Mouse (Mus musculus) E14TG2a.4 (cell line): ENCODE data around the gene Sval2.

ENCODE experiments used
- H3K27me3 ChIP-seq: 2 replicates; pipeline ENCODE4 v1.6.1; 2014; ENCODE audit warnings: low read length, control low read depth; ENCODE audit not compliant: insufficient read depth
- H3K36me3 ChIP-seq: 2 replicates; pipeline ENCODE4 v1.6.1; 2014; ENCODE audit warnings: low read length, control low read depth; ENCODE audit not compliant: insufficient read depth
- H3K4me1 ChIP-seq: replicated peaks from 2 replicates; pipeline ENCODE4 v1.6.1; 2014; ENCODE audit warnings: low read depth, low read length, control low read depth
- H3K4me3 ChIP-seq: replicated peaks from 2 replicates; pipeline ENCODE4 v1.5.1; 2014; ENCODE audit warnings: mild to moderate bottlenecking, low read length
- H3K9me3 ChIP-seq: 2 replicates; pipeline ENCODE4 v1.6.1; 2014; ENCODE audit warnings: low read length, control low read depth
- CTCF ChIP-seq: conservative IDR thresholded peaks from 2 replicates; pipeline ENCODE4 v1.5.1; 2014; ENCODE audit warnings: low read length
- NANOG ChIP-seq: IDR thresholded peaks from 2 replicates; pipeline ENCODE4 v1.6.1; 2014; ENCODE audit warnings: borderline replicate concordance, low read length, mixed read lengths
- POU5F1 ChIP-seq: IDR thresholded peaks from 2 replicates; pipeline ENCODE4 v1.6.1; 2014; ENCODE audit warnings: low read length, borderline replicate concordance

Gene Sval2

DNA sequence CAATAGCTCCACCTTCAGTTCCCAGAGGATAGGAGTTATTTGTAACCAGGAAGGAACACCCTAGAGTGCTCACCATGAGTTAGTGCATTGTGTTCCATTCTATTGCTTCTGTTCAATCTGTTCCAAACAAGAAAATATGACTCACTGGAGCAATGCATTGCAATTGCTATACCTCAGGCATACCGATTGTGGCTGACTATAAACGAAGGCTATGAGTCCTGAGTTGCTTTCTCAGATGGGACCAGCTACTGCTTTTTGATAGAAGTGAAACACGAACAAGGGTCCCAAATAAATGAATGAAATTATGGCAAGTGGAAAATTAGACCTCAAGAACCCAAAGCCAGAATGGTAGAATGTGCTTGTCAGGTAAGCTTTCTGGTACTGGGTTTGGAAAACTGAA lies at the start of gene Sval2:
Sval2 (plus strand) TSS at position 301 of the 400 bp plus-strand sequence.
- Histone ChIP-seq H3K9me3 (no peaks in the 10 kb centered on the region), H3K4me3 (no peak within 1 kb of the TSS), H3K4me1 (no peaks in the 10 kb centered on the region), H3K27me3 (no peaks in the 10 kb centered on the region), H3K36me3 (no peaks in the 10 kb centered on the region)
- TF ChIP-seq CTCF: no peak
- no peak for TF ChIP-seq NANOG
- TF ChIP-seq POU5F1: no peak

DNA sequence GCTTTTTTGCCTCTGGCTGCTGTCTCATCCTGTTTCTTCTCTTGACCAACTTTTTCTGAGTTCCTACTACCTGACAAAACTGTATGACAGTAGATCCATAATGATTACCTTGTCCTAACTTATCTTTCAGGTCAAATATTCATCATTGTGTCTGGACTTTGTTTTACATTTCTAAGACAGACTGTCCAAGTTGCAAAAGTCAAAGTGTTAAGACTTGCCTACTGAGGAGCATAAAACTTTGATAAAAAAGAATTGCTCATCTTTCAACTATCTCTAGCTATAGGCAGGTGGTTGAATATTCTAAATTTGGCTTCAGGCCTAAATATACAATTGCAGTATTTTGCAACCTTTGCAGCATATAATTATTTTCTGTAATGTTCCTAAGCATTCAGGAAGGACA lies 28.7 kb upstream of the Sval2 start:
- no peaks in the 10 kb centered on the region for H3K27me3 ChIP-seq
- no peak for TF ChIP-seq CTCF
- no peak for TF ChIP-seq POU5F1
- TF ChIP-seq NANOG: no peak
- H3K4me3 ChIP-seq: no peak overlapping the region
- H3K9me3 ChIP-seq: no peaks in the 10 kb centered on the region
- no peaks in the 10 kb centered on the region for H3K36me3 ChIP-seq
- no peaks in the 10 kb centered on the region for H3K4me1 ChIP-seq

DNA sequence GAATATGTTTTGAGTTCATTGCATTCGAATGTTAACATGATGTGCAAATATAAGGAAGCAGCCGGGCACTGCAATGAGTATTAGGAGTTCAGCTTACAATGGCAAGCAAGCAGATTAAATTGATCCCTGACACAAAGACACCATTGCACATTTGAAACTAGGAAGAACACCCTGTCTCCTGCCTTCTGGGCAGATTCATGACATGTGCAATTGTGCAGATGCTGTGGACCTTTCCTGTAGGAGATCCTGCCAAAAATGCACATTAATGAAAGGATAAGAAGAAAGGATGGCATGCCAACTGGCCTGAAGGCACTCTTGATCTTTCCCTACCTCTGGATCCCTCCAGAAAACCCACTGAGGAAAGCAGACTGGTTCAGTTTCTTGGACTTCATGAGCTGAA lies 23.3 kb upstream of the Sval2 start:
- Histone ChIP-seq H3K36me3 (no peaks in the 10 kb centered on the region), H3K4me1 (no peaks in the 10 kb centered on the region), H3K9me3 (no peaks in the 10 kb centered on the region), H3K27me3 (no peaks in the 10 kb centered on the region), H3K4me3 (no peak overlapping the region)
- TF ChIP-seq POU5F1 (no peak), NANOG (no peak), CTCF (no peak)

DNA sequence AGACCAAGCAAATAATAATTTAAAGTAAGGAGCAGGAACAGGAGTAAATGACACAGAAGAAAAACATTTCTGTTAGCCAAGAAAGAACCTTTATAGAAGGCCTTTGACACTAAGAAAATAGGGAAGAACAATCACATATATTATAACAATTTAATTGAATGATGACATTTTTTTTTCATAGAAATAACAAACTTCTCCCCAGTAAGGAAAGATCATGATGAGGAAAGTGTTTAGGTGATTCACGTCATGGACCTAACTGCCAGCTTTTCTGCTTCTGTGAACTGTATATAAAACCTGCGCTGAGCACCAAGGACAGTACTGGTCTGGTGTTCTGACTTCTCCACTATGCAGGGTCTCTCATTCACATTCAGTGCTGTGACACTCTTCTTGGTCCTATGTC lies 5.6 kb upstream of the Sval2 start, which contains the start of gene Pip:
Pip (plus strand) TSS at position 301 of the 400 bp plus-strand sequence.
- Histone ChIP-seq H3K36me3 (no peaks in the 10 kb centered on the region), H3K9me3 (peaks cover 7% of the 10 kb centered on the region; the same call in 1 of the 2 replicates), H3K4me3 (no peak within 1 kb of the TSS), H3K27me3 (no peaks in the 10 kb centered on the region), H3K4me1 (no peaks in the 10 kb centered on the region)
- TF ChIP-seq POU5F1: no peak
- TF ChIP-seq NANOG: no peak
- no peak for TF ChIP-seq CTCF

DNA sequence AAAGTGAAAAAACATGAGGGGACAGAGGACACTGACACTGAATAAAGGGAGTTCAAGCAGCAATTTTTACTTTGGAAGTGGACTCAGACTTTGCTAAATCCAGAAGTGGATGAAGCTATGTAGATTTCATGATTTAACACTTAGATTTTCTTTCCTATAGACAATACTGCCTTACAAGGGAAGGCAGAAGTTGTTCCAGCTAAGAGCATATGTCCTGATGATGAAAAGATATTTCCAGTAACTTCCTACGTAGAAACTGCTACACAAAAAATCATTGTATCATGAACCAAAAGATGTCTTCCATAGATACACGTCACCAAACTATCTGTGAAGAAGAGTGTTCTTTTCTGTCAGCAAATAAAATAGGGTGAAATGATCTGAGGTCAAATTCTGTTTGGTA lies 11.2 kb downstream of the Sval2 start:
- Histone ChIP-seq H3K36me3 (no peaks in the 10 kb centered on the region), H3K4me1 (no peaks in the 10 kb centered on the region), H3K4me3 (no peak overlapping the region), H3K9me3 (no peaks in the 10 kb centered on the region), H3K27me3 (no peaks in the 10 kb centered on the region)
- TF ChIP-seq POU5F1 (no peak), NANOG (no peak)

- TF ChIP-seq NANOG (no peak), CTCF (no peak), POU5F1 (no peak)
- H3K36me3 ChIP-seq: no peaks in the 10 kb centered on the region
Measured at GRCm38 (mm10) chr6:41911625-41912024, 58.8 kb downstream of the Sval2 start.

More at GRCm38 (mm10) chr6:41911625-41912024, 58.8 kb downstream of the Sval2 start:
- no peak overlapping the region for H3K4me3 ChIP-seq
- H3K27me3 ChIP-seq: peaks cover 2% of the 10 kb centered on the region; the same call in 1 of the 2 replicates
- no peaks in the 10 kb centered on the region for H3K4me1 ChIP-seq
- H3K9me3 ChIP-seq: no peaks in the 10 kb centered on the region
